Mouse (Mus musculus): ENCODE data around the gene Emc7. TPM values are rescaled to one million over a fixed set of nuclear protein-coding genes. Genes with fewer than 3 reads are reported as not detected.

Emc7 gene
- polyA plus RNA-seq, 1 experiment from 2014 or later, result 10.2 TPM

DNA sequence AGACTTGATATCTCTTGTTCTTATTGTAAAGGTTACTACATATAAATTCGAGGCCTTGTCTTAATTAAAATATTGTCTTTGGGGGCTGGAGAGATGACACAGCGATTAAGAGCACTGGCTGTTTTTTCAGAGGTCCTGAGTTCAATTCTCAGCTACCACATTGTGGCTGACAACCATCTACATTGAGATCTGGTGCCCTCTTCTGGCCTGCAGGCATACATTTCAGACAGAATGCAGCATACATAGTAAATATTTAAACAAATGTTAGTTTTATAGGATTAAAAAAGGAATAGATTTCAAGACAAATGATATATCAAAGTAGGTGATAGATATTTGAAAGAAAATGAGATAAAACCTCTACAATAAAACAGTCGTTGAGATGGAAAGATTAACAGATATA, 5.8 kb downstream of the Emc7 start:
- no peaks in the 10 kb centered on the region for H3K4me1 ChIP-seq (ENCODE audit: control insufficient read depth, insufficient read depth, low read length)
- peaks cover 10% of the 10 kb centered on the region for H3K36me3 ChIP-seq (ENCODE audit: control insufficient read depth, insufficient read depth, low read length)
- DNase-seq (ENCODE audit: low spot score), result no peak
- no peaks in the 10 kb centered on the region for H3K27me3 ChIP-seq (ENCODE audit: control insufficient read depth, insufficient read depth, low read length)
- no peak overlapping the region for H3K4me3 ChIP-seq (ENCODE audit: low read depth, low read length)
- no peak for ATAC-seq (ENCODE audit: insufficient number of reproducible peaks, low FRiP score, low TSS enrichment, low read depth)
- WGBS, result 94% methylated on average over 3 of the region's 3 CpGs
- no peak overlapping the region for H3K27ac ChIP-seq (replicated peaks; ENCODE audit: low read depth, low read length)
- no peak overlapping the region for H3K9ac ChIP-seq (ENCODE audit: low read length)
- no peak overlapping the region for H3K4me2 ChIP-seq (ENCODE audit: low read depth, severe bottlenecking)
- H3K9me3 ChIP-seq (ENCODE audit: control insufficient read depth, low read length), result no peaks in the 10 kb centered on the region

DNA sequence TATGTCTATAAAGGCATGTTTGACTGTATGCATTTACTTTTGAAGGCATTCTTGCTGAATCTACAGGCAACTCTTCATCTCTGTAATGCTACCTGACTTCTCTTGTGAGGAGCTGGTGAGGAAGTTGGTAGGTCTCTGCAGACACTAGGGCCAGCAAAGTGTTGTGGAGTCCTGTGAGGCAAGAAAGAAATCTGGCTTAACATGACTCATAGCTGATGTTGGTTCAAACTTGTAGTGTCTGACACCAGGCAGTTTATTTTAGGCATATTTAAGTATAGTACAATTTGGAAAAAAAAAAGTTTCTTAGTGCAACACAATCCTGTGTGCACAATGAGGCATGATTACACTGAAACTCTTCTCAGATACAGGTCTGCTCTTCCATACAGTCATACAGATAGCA, 14.7 kb downstream of the Emc7 start:
- DNase-seq (ENCODE audit: low spot score) (no peak), ATAC-seq (ENCODE audit: insufficient number of reproducible peaks, low FRiP score, low TSS enrichment, low read depth) (no peak)
- no peaks in the 10 kb centered on the region for H3K27me3 ChIP-seq (ENCODE audit: control insufficient read depth, insufficient read depth, low read length)
- no peak overlapping the region for H3K9ac ChIP-seq (ENCODE audit: low read length)
- H3K27ac ChIP-seq (replicated peaks; ENCODE audit: low read depth, low read length), result no peak overlapping the region
- no peaks in the 10 kb centered on the region; the same call in none of the 2 replicates for H3K36me3 ChIP-seq (ENCODE audit: control insufficient read depth, insufficient read depth, low read length)
- no peak overlapping the region for H3K4me3 ChIP-seq (ENCODE audit: low read depth, low read length)
- H3K9me3 ChIP-seq (ENCODE audit: control insufficient read depth, low read length), result no peaks in the 10 kb centered on the region
- no peak overlapping the region for H3K4me2 ChIP-seq (ENCODE audit: low read depth, severe bottlenecking)
- no peaks in the 10 kb centered on the region for H3K4me1 ChIP-seq (ENCODE audit: control insufficient read depth, insufficient read depth, low read length)

DNA sequence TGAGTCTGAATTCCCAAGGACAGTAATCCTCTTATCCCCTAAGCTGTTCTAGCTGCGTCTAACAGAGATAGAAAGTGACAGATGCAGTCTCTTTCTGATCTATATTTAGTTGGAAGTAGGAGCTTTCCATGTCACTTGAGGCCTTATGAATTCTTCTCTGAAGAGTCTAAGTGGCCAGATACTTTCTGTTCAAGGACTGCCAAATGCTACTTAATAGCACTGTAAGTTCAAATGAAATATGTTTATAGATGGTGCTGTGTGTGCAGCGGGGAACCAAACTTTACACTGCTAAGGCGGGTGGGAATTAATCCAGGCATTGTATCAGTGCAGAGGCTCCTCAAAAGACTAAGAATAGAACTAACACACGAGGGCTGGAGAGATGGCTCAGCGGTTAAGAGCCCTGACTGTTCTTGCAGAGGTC, 16.2 kb downstream of the Emc7 start:
- H3K27ac ChIP-seq (replicated peaks; ENCODE audit: low read depth, low read length), result no peak overlapping the region
- 82% methylated on average over 5 of the region's 5 CpGs for WGBS

DNA sequence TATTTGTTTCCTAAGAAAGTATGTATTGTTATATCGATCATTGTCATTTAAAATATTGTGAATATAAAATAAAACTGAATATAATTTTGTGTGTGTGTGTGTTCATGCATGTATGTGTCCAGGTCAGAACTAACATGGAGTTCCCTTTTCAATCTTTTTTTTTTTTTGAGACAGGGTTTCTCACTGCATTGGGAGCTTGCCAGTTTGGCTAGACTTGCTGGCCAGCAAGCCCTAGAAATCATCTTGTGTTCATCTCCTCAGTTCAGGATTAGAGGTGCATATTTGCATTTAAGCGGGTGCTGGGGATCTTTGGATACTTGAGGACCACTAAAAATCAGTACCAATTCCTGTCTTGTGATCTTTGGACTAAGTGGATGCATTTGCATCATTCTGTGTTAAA, 17.3 kb downstream of the Emc7 start:
- no peaks in the 10 kb centered on the region; the same call in 1 of the 2 replicates for H3K36me3 ChIP-seq (ENCODE audit: control insufficient read depth, insufficient read depth, low read length)
- no peak overlapping the region for H3K4me3 ChIP-seq (ENCODE audit: low read depth, low read length)
- ATAC-seq (ENCODE audit: insufficient number of reproducible peaks, low FRiP score, low TSS enrichment, low read depth), result no peak
- 92% methylated on average over 2 of the region's 2 CpGs for WGBS
- H3K9me3 ChIP-seq (ENCODE audit: control insufficient read depth, low read length), result no peaks in the 10 kb centered on the region
- H3K27ac ChIP-seq (replicated peaks; ENCODE audit: low read depth, low read length), result no peak overlapping the region
- H3K4me2 ChIP-seq (ENCODE audit: low read depth, severe bottlenecking), result no peak overlapping the region
- H3K9ac ChIP-seq (ENCODE audit: low read length), result no peak overlapping the region
- DNase-seq (ENCODE audit: low spot score), result no peak
- H3K4me1 ChIP-seq (ENCODE audit: control insufficient read depth, insufficient read depth, low read length), result no peaks in the 10 kb centered on the region
- no peaks in the 10 kb centered on the region for H3K27me3 ChIP-seq (ENCODE audit: control insufficient read depth, insufficient read depth, low read length)

More for the DNA sequence above, 16.2 kb downstream of the Emc7 start:
- Histone ChIP-seq H3K27me3 (ENCODE audit: control insufficient read depth, insufficient read depth, low read length) (no peaks in the 10 kb centered on the region), H3K4me1 (ENCODE audit: control insufficient read depth, insufficient read depth, low read length) (no peaks in the 10 kb centered on the region), H3K9ac (ENCODE audit: low read length) (no peak overlapping the region), H3K4me2 (ENCODE audit: low read depth, severe bottlenecking) (no peak overlapping the region), H3K9me3 (ENCODE audit: control insufficient read depth, low read length) (no peaks in the 10 kb centered on the region), H3K36me3 (ENCODE audit: control insufficient read depth, insufficient read depth, low read length) (no peaks in the 10 kb centered on the region; the same call in 1 of the 2 replicates), H3K4me3 (ENCODE audit: low read depth, low read length) (no peak overlapping the region)
- no peak for ATAC-seq (ENCODE audit: insufficient number of reproducible peaks, low FRiP score, low TSS enrichment, low read depth)
- DNase-seq (ENCODE audit: low spot score), result no peak

DNA sequence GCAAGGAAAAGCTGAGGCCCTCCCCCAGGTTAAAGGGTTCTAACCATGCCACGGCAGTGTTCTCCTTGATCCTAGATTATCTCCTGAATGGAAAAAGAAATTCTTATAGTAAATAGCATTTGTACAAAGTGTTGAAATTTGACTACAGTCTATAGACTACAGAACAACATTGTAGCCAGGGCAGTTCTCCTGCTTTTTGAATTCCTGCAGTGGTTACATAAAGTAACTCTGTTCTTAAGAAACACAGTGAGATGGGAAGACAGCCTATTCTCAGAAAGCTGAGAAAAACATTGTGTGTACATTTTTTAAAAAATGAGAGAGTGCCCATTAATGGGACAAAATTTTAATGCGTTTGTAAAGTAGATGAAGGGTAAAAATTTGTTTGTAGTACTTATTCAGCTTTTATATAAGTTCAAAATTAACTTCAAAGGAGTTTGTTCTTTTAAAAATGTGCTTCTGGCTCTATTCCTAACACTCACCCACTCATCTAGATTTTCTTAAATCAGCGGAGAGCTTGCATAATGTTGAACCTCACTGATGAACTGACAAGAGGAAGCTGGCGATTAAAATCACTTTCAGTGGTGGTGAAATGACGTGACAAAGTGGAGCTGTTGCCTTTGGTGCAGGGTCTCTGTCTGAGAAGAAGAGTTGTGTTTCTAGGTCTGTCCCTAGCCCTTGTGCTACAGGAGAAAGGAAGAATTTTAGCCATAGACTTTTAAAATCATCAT, 20.4 kb downstream of the Emc7 start:
- no peak overlapping the region for H3K9ac ChIP-seq (ENCODE audit: low read length)
- DNase-seq (ENCODE audit: low spot score), result no peak
- WGBS, result 82% methylated on average over 5 of the region's 5 CpGs
- no peak overlapping the region for H3K4me2 ChIP-seq (ENCODE audit: low read depth, severe bottlenecking)
- H3K27me3 ChIP-seq (ENCODE audit: control insufficient read depth, insufficient read depth, low read length), result no peaks in the 10 kb centered on the region
- H3K36me3 ChIP-seq (ENCODE audit: control insufficient read depth, insufficient read depth, low read length), result no peaks in the 10 kb centered on the region
- no peaks in the 10 kb centered on the region for H3K4me1 ChIP-seq (ENCODE audit: control insufficient read depth, insufficient read depth, low read length)
- H3K27ac ChIP-seq (replicated peaks; ENCODE audit: low read depth, low read length), result no peak overlapping the region
- ATAC-seq (ENCODE audit: insufficient number of reproducible peaks, low FRiP score, low TSS enrichment, low read depth), result no peak
- no peak overlapping the region for H3K4me3 ChIP-seq (ENCODE audit: low read depth, low read length)
- no peaks in the 10 kb centered on the region for H3K9me3 ChIP-seq (ENCODE audit: control insufficient read depth, low read length)

DNA sequence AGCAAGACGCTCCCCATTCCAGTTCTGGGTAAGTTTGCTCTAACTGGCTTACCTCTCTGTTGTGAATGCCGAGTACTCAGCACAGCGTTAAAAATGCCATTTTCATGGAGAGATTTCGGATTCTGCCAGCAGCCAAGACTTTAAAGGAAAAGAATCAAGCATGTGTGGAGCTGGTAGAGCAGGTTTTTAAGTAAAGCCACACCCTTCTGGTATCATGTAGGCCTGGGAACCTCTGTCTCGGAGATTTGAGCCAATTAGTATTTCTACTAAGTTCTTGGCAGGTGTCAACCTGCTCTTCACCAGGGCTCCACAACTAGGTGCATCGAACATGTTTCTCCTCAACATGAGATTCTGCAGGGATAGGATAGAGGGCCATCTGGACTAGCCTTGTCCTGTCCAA, 21.8 kb downstream of the Emc7 start:
- no peak for ATAC-seq (ENCODE audit: insufficient number of reproducible peaks, low FRiP score, low TSS enrichment, low read depth)

DNA sequence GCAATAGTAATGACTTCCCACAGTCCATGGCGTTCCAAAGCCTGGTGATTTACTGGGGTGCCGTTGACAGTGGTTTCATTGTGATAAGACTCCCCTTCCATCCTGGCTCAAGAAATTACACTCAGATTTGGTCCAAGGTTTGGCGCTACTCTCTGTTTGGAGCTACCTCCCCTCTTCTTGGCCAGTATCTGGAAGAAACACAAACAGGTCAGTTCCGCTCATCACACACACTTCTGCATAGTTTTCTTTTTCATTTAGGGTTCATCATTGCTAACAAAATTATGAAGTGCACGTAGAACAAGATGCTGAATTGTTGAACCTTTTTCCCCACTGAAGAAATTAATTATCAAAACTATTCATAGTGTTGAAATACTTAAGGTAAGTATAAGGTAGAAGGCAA, 25.9 kb downstream of the Emc7 start, which contains the start of gene Chrm5:
Gene Chrm5, minus strand, starts transcription at position 101 of the 400 bp plus-strand sequence.
- no peaks in the 10 kb centered on the region for H3K27me3 ChIP-seq (ENCODE audit: control insufficient read depth, insufficient read depth, low read length)
- H3K4me1 ChIP-seq (ENCODE audit: control insufficient read depth, insufficient read depth, low read length), result no peaks in the 10 kb centered on the region
- no peaks in the 10 kb centered on the region for H3K9me3 ChIP-seq (ENCODE audit: control insufficient read depth, low read length)
- no peak for ATAC-seq (ENCODE audit: insufficient number of reproducible peaks, low FRiP score, low TSS enrichment, low read depth)
- H3K4me2 ChIP-seq (ENCODE audit: low read depth, severe bottlenecking), result no peak within 1 kb of the TSS
- WGBS, result 92% methylated on average over 5 of the region's 5 CpGs
- H3K36me3 ChIP-seq (ENCODE audit: control insufficient read depth, insufficient read depth, low read length), result no peaks in the 10 kb centered on the region
- H3K27ac ChIP-seq (replicated peaks; ENCODE audit: low read depth, low read length), result no peak within 1 kb of the TSS
- DNase-seq (ENCODE audit: low spot score), result no peak
- H3K4me3 ChIP-seq (ENCODE audit: low read depth, low read length), result no peak within 1 kb of the TSS
- no peak within 1 kb of the TSS for H3K9ac ChIP-seq (ENCODE audit: low read length)

More for the DNA sequence above, 21.8 kb downstream of the Emc7 start:
- H3K9ac ChIP-seq (ENCODE audit: low read length), result no peak overlapping the region
- 74% methylated on average over 6 of the region's 6 CpGs for WGBS
- no peaks in the 10 kb centered on the region for H3K9me3 ChIP-seq (ENCODE audit: control insufficient read depth, low read length)
- H3K4me1 ChIP-seq (ENCODE audit: control insufficient read depth, insufficient read depth, low read length), result no peaks in the 10 kb centered on the region
- H3K36me3 ChIP-seq (ENCODE audit: control insufficient read depth, insufficient read depth, low read length), result no peaks in the 10 kb centered on the region
- H3K4me2 ChIP-seq (ENCODE audit: low read depth, severe bottlenecking), result no peak overlapping the region
- H3K4me3 ChIP-seq (ENCODE audit: low read depth, low read length), result no peak overlapping the region
- H3K27ac ChIP-seq (replicated peaks; ENCODE audit: low read depth, low read length), result no peak overlapping the region
- H3K27me3 ChIP-seq (ENCODE audit: control insufficient read depth, insufficient read depth, low read length), result no peaks in the 10 kb centered on the region
- no peak for DNase-seq (ENCODE audit: low spot score)

DNA sequence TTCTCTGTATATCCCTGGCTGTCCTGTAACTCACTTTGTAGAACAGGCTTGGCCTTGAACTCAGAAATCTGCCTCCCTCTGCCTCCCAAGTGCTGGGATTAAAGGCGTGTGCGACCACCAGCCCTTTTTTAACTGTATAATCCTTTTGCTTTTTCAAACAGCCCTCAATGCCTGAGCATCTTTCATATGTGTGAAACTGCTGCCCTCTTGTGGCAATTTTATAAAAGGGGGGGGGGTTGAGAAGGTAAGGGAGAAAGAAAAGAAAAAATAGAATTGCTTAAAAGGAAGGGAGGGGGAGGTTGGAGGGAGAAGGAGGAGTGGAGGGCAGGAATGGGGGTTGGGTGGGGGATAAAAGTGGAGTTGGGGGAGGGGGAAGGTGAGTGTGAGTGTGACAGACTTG, 26.8 kb downstream of the Emc7 start:
- Histone ChIP-seq H3K27ac (replicated peaks; ENCODE audit: low read depth, low read length) (no peak overlapping the region), H3K27me3 (ENCODE audit: control insufficient read depth, insufficient read depth, low read length) (no peaks in the 10 kb centered on the region), H3K36me3 (ENCODE audit: control insufficient read depth, insufficient read depth, low read length) (no peaks in the 10 kb centered on the region), H3K9me3 (ENCODE audit: control insufficient read depth, low read length) (no peaks in the 10 kb centered on the region), H3K4me2 (ENCODE audit: low read depth, severe bottlenecking) (no peak overlapping the region), H3K9ac (ENCODE audit: low read length) (no peak overlapping the region), H3K4me1 (ENCODE audit: control insufficient read depth, insufficient read depth, low read length) (no peaks in the 10 kb centered on the region), H3K4me3 (ENCODE audit: low read depth, low read length) (no peak overlapping the region)
- ATAC-seq (ENCODE audit: insufficient number of reproducible peaks, low FRiP score, low TSS enrichment, low read depth) (no peak), DNase-seq (ENCODE audit: low spot score) (no peak)
- WGBS, result 0% methylated on average over 2 of the region's 2 CpGs
